Mouse (Mus musculus) stomach, embryonic 16.5 days (tissue): Measurements from ENCODE around the gene Nprl3. TPM values are rescaled to one million over a fixed set of nuclear protein-coding genes. Genes with fewer than 3 reads are reported as not detected.

Experiments
- ATAC-seq: fragments of 200-750 bp; cut with Nextera tagmentation; 2 replicates; pipeline ENCODE4 v1.8.0; 2017; ENCODE audit warnings: moderate number of reproducible peaks, moderate TSS enrichment; ENCODE audit not compliant: insufficient read depth, low FRiP score
- H3K27ac ChIP-seq: fragments of 300-500 bp; sonication (generic); 2 replicates; pipeline ENCODE4 v1.5.1; 2014; ENCODE audit warnings: low read length
- H3K27me3 ChIP-seq: fragments of 300-500 bp; sonication (generic); 2 replicates; pipeline ENCODE4 v1.6.1; 2014; ENCODE audit warnings: low read length, control low read depth, mixed read lengths; ENCODE audit not compliant: control insufficient read depth, insufficient read depth
- H3K36me3 ChIP-seq: fragments of 300-500 bp; sonication (generic); 2 replicates; pipeline ENCODE4 v1.6.1; 2014; ENCODE audit warnings: low read length; ENCODE audit not compliant: control insufficient read depth, insufficient read depth
- H3K4me1 ChIP-seq: fragments of 300-500 bp; sonication (generic); 2 replicates; pipeline ENCODE4 v1.6.1; 2014; ENCODE audit warnings: low read length, control low read depth, mixed read lengths; ENCODE audit not compliant: control insufficient read depth, insufficient read depth
- H3K4me2 ChIP-seq: fragments of 300-500 bp; sonication (generic); 2 replicates; pipeline ENCODE4 v1.6.1; 2014; ENCODE audit warnings: low read depth, low read length, mixed read lengths
- H3K4me3 ChIP-seq: fragments of 300-500 bp; sonication (generic); replicated peaks from 2 replicates; pipeline ENCODE4 v1.5.1; 2014; ENCODE audit warnings: mild to moderate bottlenecking, low read length
- H3K9ac ChIP-seq: fragments of 300-500 bp; sonication (generic); 2 replicates; pipeline ENCODE4 v1.6.1; 2014; ENCODE audit warnings: low read length
- H3K9me3 ChIP-seq: fragments of 300-500 bp; sonication (generic); replicated peaks from 2 replicates; pipeline ENCODE4 v1.6.1; 2016; ENCODE audit warnings: low read length, control low read depth; ENCODE audit not compliant: control insufficient read depth
- WGBS: fragments of 180-500 bp; shearing (Covaris S2); extraction: QIAGEN DNeasy Blood & Tissue Kit; methylation state at CpG from one replicate; pipeline ENCODE4 v1.1.7; 2014; 5-methylcytosine and 5-hydroxymethylcytosine counted together
- polyA plus RNA-seq: library from polyadenylated mRNA; unstranded; fragments of >200 nt; fragmentation: Nextera tagmentation; extraction: Ambion mirVana; gene quantifications from 2 replicates; pipeline ENCODE4 v1.2.1, GENCODE M21; 2015

The Nprl3 gene
- polyA plus RNA-seq, 1 experiment from 2014 or later: 36.8 TPM

- Histone ChIP-seq H3K4me1 (no peaks in the 10 kb centered on the region), H3K9ac (no peak overlapping the region), H3K27ac (no peak overlapping the region), H3K36me3 (no peaks in the 10 kb centered on the region), H3K4me3 (no peak overlapping the region), H3K9me3 (no peaks in the 10 kb centered on the region), H3K27me3 (no peaks in the 10 kb centered on the region), H3K4me2 (no peak overlapping the region)
- ATAC-seq: no peak
- 68% methylated on average over 21 of the region's 21 CpGs for WGBS
These were observed 10.4 kb upstream of the Nprl3 start for GRCm38 (mm10) chr11:32277736-32278457.

DNA sequence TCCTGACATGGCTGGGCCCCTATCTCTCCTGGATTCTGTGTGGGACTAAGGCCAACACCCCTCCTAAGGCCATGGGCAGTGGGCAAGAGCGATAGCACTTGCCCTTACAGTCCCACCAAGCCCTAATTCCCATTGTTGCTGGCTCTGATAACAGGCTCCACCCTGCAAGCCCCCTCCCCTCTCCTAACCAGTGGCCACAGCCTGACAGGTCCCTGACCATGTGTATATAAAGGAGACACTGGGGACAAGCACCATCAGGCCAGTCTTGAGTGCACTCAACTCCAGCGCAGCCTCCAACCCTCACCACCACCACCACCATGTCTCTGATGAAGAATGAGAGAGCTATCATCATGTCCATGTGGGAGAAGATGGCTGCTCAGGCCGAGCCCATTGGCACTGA, 8.8 kb upstream of the Nprl3 start, which contains the start of gene Hba-x:
Gene Hba-x, plus strand, starts transcription at position 54 of the 400 bp plus-strand sequence.
- 79% methylated on average over 3 of the region's 3 CpGs for WGBS
- Histone ChIP-seq H3K4me2 (no peak within 1 kb of the TSS), H3K9me3 (no peaks in the 10 kb centered on the region), H3K36me3 (no peaks in the 10 kb centered on the region), H3K27ac (no peak within 1 kb of the TSS), H3K27me3 (no peaks in the 10 kb centered on the region), H3K9ac (no peak within 1 kb of the TSS), H3K4me3 (no peak within 1 kb of the TSS), H3K4me1 (no peaks in the 10 kb centered on the region)
- ATAC-seq: no peak

DNA sequence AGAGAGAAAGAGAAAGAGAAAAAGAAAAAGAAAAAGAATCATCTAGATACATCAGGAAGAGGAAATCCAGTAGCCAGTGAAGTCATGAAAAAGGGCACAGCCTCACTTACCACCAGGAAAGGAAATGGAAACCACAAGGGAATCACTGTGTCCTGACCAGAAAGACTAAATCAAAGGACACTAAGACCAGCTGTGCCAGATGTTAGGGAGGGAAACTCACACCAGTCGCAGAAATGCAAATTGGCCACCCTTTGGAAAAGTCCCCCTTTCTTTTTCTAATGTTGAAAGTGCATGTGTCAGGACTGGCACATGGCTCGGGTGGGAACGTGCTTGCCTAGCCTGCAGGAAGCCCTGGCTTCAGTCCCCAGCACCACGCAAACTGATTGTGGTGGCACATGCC, 3.7 kb upstream of the Nprl3 start:
- Histone ChIP-seq H3K4me3 (no peak overlapping the region), H3K27me3 (no peaks in the 10 kb centered on the region), H3K4me1 (peaks cover 9% of the 10 kb centered on the region; the same call in 1 of the 2 replicates), H3K27ac (no peak overlapping the region), H3K9me3 (no peaks in the 10 kb centered on the region), H3K4me2 (no peak overlapping the region), H3K9ac (no peak overlapping the region), H3K36me3 (no peaks in the 10 kb centered on the region)
- ATAC-seq: no peak
- 35% methylated on average over 4 of the region's 4 CpGs for WGBS

- no peak overlapping the region for H3K9ac ChIP-seq
- H3K9me3 ChIP-seq: no peaks in the 10 kb centered on the region
- H3K27me3 ChIP-seq: no peaks in the 10 kb centered on the region
- no peak overlapping the region for H3K4me3 ChIP-seq
- no peak overlapping the region for H3K4me2 ChIP-seq
- H3K4me1 ChIP-seq: peaks cover 13% of the 10 kb centered on the region; the same call in 1 of the 2 replicates
- no peak overlapping the region for H3K27ac ChIP-seq
- H3K36me3 ChIP-seq: no peaks in the 10 kb centered on the region
- WGBS: 73% methylated on average over 5 of the region's 5 CpGs
- peak; percentile 63; the same call in 1 of the 2 replicates for ATAC-seq
These were observed 1.4 kb upstream of the Nprl3 start for GRCm38 (mm10) chr11:32268952-32269351.

DNA sequence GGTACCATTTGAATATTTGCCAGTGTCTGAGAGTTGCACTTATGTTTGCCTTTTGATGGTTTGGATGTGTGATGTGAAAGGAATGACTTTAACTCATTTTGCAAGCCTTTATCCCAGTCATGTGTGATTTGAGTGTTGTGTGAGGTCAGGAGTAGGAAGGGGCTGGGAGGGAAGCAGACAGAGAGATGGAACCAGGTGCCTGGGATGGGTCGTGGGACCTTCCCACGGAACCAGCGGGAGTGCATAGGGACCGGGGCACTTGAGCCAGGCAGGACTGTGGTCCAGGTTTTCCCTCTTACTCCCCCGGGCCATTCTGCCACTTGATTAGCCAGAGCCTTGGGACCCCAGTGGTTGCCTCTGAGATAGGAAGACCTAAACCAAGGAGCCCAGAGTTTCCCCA, 457 bp upstream of the Nprl3 start:
- no peaks in the 10 kb centered on the region for H3K36me3 ChIP-seq
- peak overlapping the region; percentile 54 for H3K4me3 ChIP-seq
- 29% methylated on average over 5 of the region's 5 CpGs for WGBS
- no peaks in the 10 kb centered on the region for H3K27me3 ChIP-seq
- H3K9me3 ChIP-seq: no peaks in the 10 kb centered on the region
- peak overlapping the region; percentile 60 for H3K27ac ChIP-seq
- peaks cover 13% of the 10 kb centered on the region; the same call in 1 of the 2 replicates for H3K4me1 ChIP-seq
- peak overlapping the region; percentile 78 for H3K9ac ChIP-seq
- ATAC-seq: no peak
- peak overlapping the region; percentile 61 for H3K4me2 ChIP-seq

DNA sequence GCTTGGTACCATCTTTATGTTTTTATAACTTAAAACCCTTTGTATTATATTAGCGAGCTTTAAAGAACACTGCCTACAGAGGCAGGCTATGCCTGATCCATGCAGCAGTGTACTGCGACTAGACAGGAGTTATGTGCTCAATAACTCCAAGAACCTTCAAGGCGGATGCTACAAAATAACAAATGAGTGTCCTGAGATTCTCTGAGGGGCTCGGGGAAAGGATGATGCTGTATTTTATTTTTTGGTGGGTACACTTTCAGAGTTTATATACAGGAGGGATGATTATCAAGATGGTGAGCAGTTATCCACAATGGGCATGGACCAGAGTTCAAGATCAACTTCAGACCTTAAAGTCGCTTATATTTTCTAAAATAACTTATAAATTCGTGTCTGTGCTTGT, 731 bp downstream of the Nprl3 start:
- Histone ChIP-seq H3K9ac (peak overlapping the region; percentile 78), H3K4me1 (peaks cover 16% of the 10 kb centered on the region; the same call in 1 of the 2 replicates), H3K27ac (peak overlapping the region; percentile 87), H3K4me2 (peak overlapping the region; percentile 61), H3K9me3 (no peaks in the 10 kb centered on the region), H3K4me3 (peak overlapping the region; percentile 54), H3K36me3 (0 out of 2 replicates have a peak, but pooled peaks cover 4% of the 10 kb centered on the region), H3K27me3 (no peaks in the 10 kb centered on the region)
- WGBS: 15% methylated on average over 6 of the region's 6 CpGs
- peak; percentile 0; the same call in 1 of the 2 replicates for ATAC-seq

GRCm38 (mm10) chr11:32266194-32266593, 1.3 kb downstream of the Nprl3 start:
- Histone ChIP-seq H3K27ac (no peak overlapping the region), H3K9me3 (no peaks in the 10 kb centered on the region), H3K36me3 (0 out of 2 replicates have a peak, but pooled peaks cover 4% of the 10 kb centered on the region), H3K4me1 (peaks cover 16% of the 10 kb centered on the region; the same call in 1 of the 2 replicates), H3K9ac (no peak overlapping the region), H3K4me2 (no peak overlapping the region), H3K27me3 (no peaks in the 10 kb centered on the region), H3K4me3 (no peak overlapping the region)
- ATAC-seq: no peak
- 91% methylated on average over 6 of the region's 6 CpGs for WGBS

DNA sequence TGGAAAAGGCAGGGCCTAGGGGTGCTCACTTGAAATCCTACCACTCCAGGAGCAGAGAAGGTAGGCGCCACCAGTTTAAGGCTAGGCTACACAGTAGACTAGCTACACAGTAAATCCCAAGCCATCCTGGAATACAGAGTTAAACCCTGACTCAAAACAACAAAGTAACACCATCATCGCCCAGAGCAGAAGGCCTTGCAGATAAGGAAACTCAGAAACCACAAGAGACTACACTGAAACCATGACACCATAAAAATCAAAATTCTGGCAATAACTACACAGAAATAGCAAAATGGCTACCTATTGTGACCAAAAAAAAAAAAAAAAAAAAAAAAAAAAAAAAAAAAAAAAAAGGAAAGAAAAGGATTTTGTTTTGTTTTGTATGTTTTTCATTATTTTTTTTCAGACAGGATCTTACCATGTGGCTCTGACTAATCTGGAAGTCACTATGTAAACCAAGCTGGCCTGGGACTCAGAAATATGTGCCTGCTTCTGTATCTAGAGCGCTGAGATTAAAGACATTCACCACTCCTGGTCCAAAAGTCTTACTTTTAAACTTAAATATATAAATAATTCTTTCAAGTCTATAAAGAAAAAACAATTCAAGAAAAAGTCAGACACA, 2.3 kb downstream of the Nprl3 start:
- no peak overlapping the region for H3K4me3 ChIP-seq
- H3K4me1 ChIP-seq: peaks cover 16% of the 10 kb centered on the region; the same call in 1 of the 2 replicates
- H3K4me2 ChIP-seq: no peak overlapping the region
- H3K27ac ChIP-seq: no peak overlapping the region
- 0 out of 2 replicates have a peak, but pooled peaks cover 4% of the 10 kb centered on the region for H3K36me3 ChIP-seq
- ATAC-seq: no peak
- no peaks in the 10 kb centered on the region for H3K9me3 ChIP-seq
- no peaks in the 10 kb centered on the region for H3K27me3 ChIP-seq
- WGBS: 92% methylated on average over 3 of the region's 3 CpGs
- no peak overlapping the region for H3K9ac ChIP-seq
